Mouse (Mus musculus) G1E (cell line): Measurements from ENCODE around the gene Fbrs.

Experiments
- CTCF ChIP-seq: IDR thresholded peaks from 2 replicates; pipeline ENCODE4 v1.5.1; 2012; ENCODE audit warnings: low read depth, low read length, inconsistent platforms, mixed read lengths
- GATA1 ChIP-seq: IDR thresholded peaks from 2 replicates; pipeline ENCODE4 v1.6.1; 2012; ENCODE audit warnings: borderline replicate concordance, low read length, inconsistent platforms, mixed read lengths
- GATA2 ChIP-seq: IDR thresholded peaks from 2 replicates; pipeline ENCODE4 v1.6.1; 2012; ENCODE audit warnings: low read depth, low read length, inconsistent platforms, borderline replicate concordance
- POLR2AphosphoS5 ChIP-seq: IDR thresholded peaks from 2 replicates; pipeline ENCODE4 v1.6.1; 2012; ENCODE audit warnings: low read depth, low read length, inconsistent platforms; ENCODE audit not compliant: insufficient replicate concordance

- TF ChIP-seq GATA1, result no peak
- no peak for TF ChIP-seq GATA2
- TF ChIP-seq CTCF, result no peak
- TF ChIP-seq POLR2AphosphoS5, result no peak; the same call in 1 of the 2 replicates
Measured at GRCm38 (mm10) chr7:127511808-127512230, 32.8 kb downstream of the Fbrs start, which contains the start of gene Srcap.
